In the genomic region with DNA sequence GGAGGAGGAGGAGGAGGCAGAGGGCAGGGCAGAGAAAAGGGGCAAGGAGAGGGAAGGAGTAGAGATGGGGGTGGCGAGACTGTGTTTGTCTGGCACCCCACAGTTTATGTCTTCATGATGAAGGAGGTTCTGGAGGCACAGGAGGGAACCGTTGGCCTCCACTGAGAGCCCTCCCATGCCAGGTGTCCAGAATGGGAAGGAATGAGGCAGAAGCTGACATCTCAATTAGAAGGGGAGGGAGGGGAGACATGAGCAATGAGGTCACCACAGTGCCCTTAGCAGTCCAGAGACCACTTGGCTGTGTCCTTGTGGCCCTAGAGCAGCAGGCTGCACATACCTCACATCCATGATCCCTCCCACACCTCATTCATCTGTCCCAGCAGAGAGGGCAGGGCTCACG, we compare ENCODE assay signal across 19 mouse cellular contexts. TPM values are rescaled to one million over a fixed set of nuclear protein-coding genes. Genes with fewer than 3 reads are reported as not detected.
A peak's percentile ranks its signal among the peaks of the same experiment; 100 is the strongest.
DNase-seq lines count a peak whose midpoint lies in the region; ATAC-seq lines count a peak whose summit lies in the region.
"Had no signal": no experiment of that assay in that cellular context is flagged by ENCODE, and none has a peak within 500 bp of the region (broad histone marks: within the 10 kb centered on the region; RNA-seq: fewer than 3 reads in every experiment).

No protein-coding gene starts in this region.

- H3K4me2 ChIP-seq in midbrain, embryonic 11.5 days: no peak overlapping the region
- H3K4me2 ChIP-seq in midbrain, embryonic 13.5 days (replicated peaks): no peak overlapping the region
- H3K4me2 ChIP-seq in midbrain, embryonic 14.5 days (ENCODE audit: low read length): no peak overlapping the region
- no peak overlapping the region for H3K4me2 ChIP-seq in midbrain, embryonic 16.5 days (ENCODE audit: low read length)

- ATAC-seq in midbrain, embryonic 11.5 days (ENCODE audit: low FRiP score): no peak
- no peak for ATAC-seq in midbrain, embryonic 13.5 days
- no peak for ATAC-seq in midbrain, embryonic 14.5 days (ENCODE audit: low FRiP score, low TSS enrichment)
- ATAC-seq in midbrain, embryonic 16.5 days: no peak
- ATAC-seq: activated CD4-positive, CD25-positive, alpha-beta regulatory T cell, adult 4 months; CD4-positive, CD25-positive, alpha-beta regulatory T cell, adult 4 months; Patski had no signal

- peaks cover 18% of the 10 kb centered on the region for H3K27me3 ChIP-seq in midbrain, embryonic 11.5 days (ENCODE audit: control insufficient read depth, insufficient read depth, low read length)
- H3K27me3 ChIP-seq in midbrain, embryonic 13.5 days: peaks cover 16% of the 10 kb centered on the region
- H3K27me3 ChIP-seq in midbrain, embryonic 14.5 days (ENCODE audit: control insufficient read depth, insufficient read depth, low read length): 0 out of 2 replicates have a peak, but pooled peaks cover 10% of the 10 kb centered on the region
- H3K27me3 ChIP-seq in midbrain, embryonic 16.5 days (ENCODE audit: control insufficient read depth, insufficient read depth, low read depth, low read length): no peaks in the 10 kb centered on the region

- peak; percentile 67 to 68 for DNase-seq in cerebellum, postnatal 10 days
- DNase-seq in cerebellum, adult 11-12 months: no peak
- peak; percentile 58 to 68 for DNase-seq in cerebellum, postnatal 14 days
- DNase-seq in cerebellum, postnatal 4 days (ENCODE audit: low spot score in 2 of 2): no peak
- peak; percentile 75 for DNase-seq in midbrain, embryonic 11.5 days (ENCODE audit: low spot score, missing footprints)
- DNase-seq in midbrain, embryonic 14.5 days: no peak
- DNase-seq: adrenal gland, adult 2 months; adrenal gland, adult 8-10 months; adrenal gland, postnatal 25 days; B cell, adult 2 months; cerebellum, adult 11 months; cerebellum, adult 18-20 months had no signal

- H3K4me1 ChIP-seq in midbrain, embryonic 11.5 days (ENCODE audit: control insufficient read depth, insufficient read depth, low read length): peaks cover 9% of the 10 kb centered on the region
- peaks cover 38% of the 10 kb centered on the region for H3K4me1 ChIP-seq in midbrain, embryonic 13.5 days (replicated peaks)
- peaks cover 22% of the 10 kb centered on the region; the same call in 1 of the 2 replicates for H3K4me1 ChIP-seq in midbrain, embryonic 14.5 days (ENCODE audit: control insufficient read depth, insufficient read depth, low read length)
- H3K4me1 ChIP-seq in midbrain, embryonic 16.5 days (ENCODE audit: control insufficient read depth, insufficient read depth, low read length): peaks cover 14% of the 10 kb centered on the region

- no peak overlapping the region for H3K27ac ChIP-seq in midbrain, embryonic 11.5 days (ENCODE audit: low read depth, low read length)
- no peak overlapping the region for H3K27ac ChIP-seq in midbrain, embryonic 13.5 days
- 0 out of 2 replicates have a peak overlapping the region, but pooled peaks have one; percentile 20 for H3K27ac ChIP-seq in midbrain, embryonic 14.5 days (replicated peaks; ENCODE audit: low read depth, low read length)
- no peak overlapping the region for H3K27ac ChIP-seq in midbrain, embryonic 16.5 days (ENCODE audit: low read length)

- no peak overlapping the region for H3K9ac ChIP-seq in midbrain, embryonic 11.5 days (ENCODE audit: low read length)
- no peak overlapping the region for H3K9ac ChIP-seq in midbrain, embryonic 13.5 days (replicated peaks)
- H3K9ac ChIP-seq in midbrain, embryonic 14.5 days (replicated peaks; ENCODE audit: low read length): no peak overlapping the region
- H3K9ac ChIP-seq in midbrain, embryonic 16.5 days (ENCODE audit: low read depth, low read length): no peak overlapping the region

- H3K36me3 ChIP-seq in midbrain, embryonic 11.5 days (ENCODE audit: control insufficient read depth, insufficient read depth, low read length): no peaks in the 10 kb centered on the region
- no peaks in the 10 kb centered on the region for H3K36me3 ChIP-seq in midbrain, embryonic 13.5 days
- no peaks in the 10 kb centered on the region for H3K36me3 ChIP-seq in midbrain, embryonic 14.5 days (ENCODE audit: control insufficient read depth, insufficient read depth, low read length)
- no peaks in the 10 kb centered on the region for H3K36me3 ChIP-seq in midbrain, embryonic 16.5 days (ENCODE audit: control insufficient read depth, insufficient read depth, low read length)
- H3K36me3 ChIP-seq: G1E had no signal

- WGBS in midbrain, embryonic 11.5 days: 58% methylated on average over 3 of the region's 3 CpGs
- WGBS in midbrain, embryonic 13.5 days: 43% methylated on average over 3 of the region's 3 CpGs
- 25% methylated on average over 3 of the region's 3 CpGs for WGBS in midbrain, embryonic 14.5 days
- WGBS in midbrain, embryonic 16.5 days: 34% methylated on average over 3 of the region's 3 CpGs

- H3K9me3 ChIP-seq in midbrain, embryonic 11.5 days (ENCODE audit: control insufficient read depth, low read length): no peaks in the 10 kb centered on the region
- no peaks in the 10 kb centered on the region for H3K9me3 ChIP-seq in midbrain, embryonic 13.5 days
- no peaks in the 10 kb centered on the region for H3K9me3 ChIP-seq in midbrain, embryonic 14.5 days (ENCODE audit: control insufficient read depth, low read length)
- H3K9me3 ChIP-seq in midbrain, embryonic 16.5 days (replicated peaks; ENCODE audit: control insufficient read depth, low read length, poor library complexity, severe bottlenecking): no peaks in the 10 kb centered on the region
- H3K9me3 ChIP-seq: G1E had no signal

- H3K4me3 ChIP-seq in midbrain, embryonic 11.5 days (ENCODE audit: low read depth, low read length): no peak overlapping the region
- H3K4me3 ChIP-seq in midbrain, embryonic 13.5 days (replicated peaks): no peak overlapping the region
- H3K4me3 ChIP-seq in midbrain, embryonic 14.5 days (replicated peaks; ENCODE audit: low read depth, low read length): no peak overlapping the region
- no peak overlapping the region for H3K4me3 ChIP-seq in midbrain, embryonic 16.5 days (ENCODE audit: low read depth, low read length)

RNA-seq across cellular contexts. Expression of gene Zdhhc22, which starts 4.5 kb away (rescaled TPM):
- polyA plus RNA-seq in midbrain, embryonic 11.5 days (2014; fragmentation: Nextera tagmentation; extraction: Ambion mirVana): 0.41 and 0.51 TPM in 2 replicates
- 6.0 and 7.1 TPM in 2 replicates for polyA plus RNA-seq in midbrain, embryonic 13.5 days (2015; fragmentation: Nextera tagmentation; extraction: Ambion mirVana)
- 9.0 and 10.7 TPM in 2 replicates for polyA plus RNA-seq in midbrain, embryonic 14.5 days (2014; fragmentation: Nextera tagmentation; extraction: Ambion mirVana)
- polyA plus RNA-seq in midbrain, embryonic 16.5 days (2015; fragmentation: Nextera tagmentation; extraction: Ambion mirVana): 24.4 and 28.1 TPM in 2 replicates
- polyA plus RNA-seq: C2C12, G1E, Patski had no signal

RNA-seq across cellular contexts. Expression of gene Tmem63c, which starts 26.4 kb away (rescaled TPM):
- polyA plus RNA-seq in midbrain, embryonic 11.5 days (2014; fragmentation: Nextera tagmentation; extraction: Ambion mirVana): 0.64 and 0.77 TPM in 2 replicates
- polyA plus RNA-seq in midbrain, embryonic 13.5 days (2015; fragmentation: Nextera tagmentation; extraction: Ambion mirVana): 3.7 and 4.3 TPM in 2 replicates
- polyA plus RNA-seq in midbrain, embryonic 14.5 days (2014; fragmentation: Nextera tagmentation; extraction: Ambion mirVana): 9.1 and 13.5 TPM in 2 replicates
- 12.9 and 13.7 TPM in 2 replicates for polyA plus RNA-seq in midbrain, embryonic 16.5 days (2015; fragmentation: Nextera tagmentation; extraction: Ambion mirVana)
- polyA plus RNA-seq: C2C12, G1E, Patski had no signal

RNA-seq across cellular contexts. Expression of gene Cipc, which starts 47.9 kb away (rescaled TPM):
- 37.9 and 38.4 TPM in 2 replicates for polyA plus RNA-seq in midbrain, embryonic 11.5 days (2014; fragmentation: Nextera tagmentation; extraction: Ambion mirVana)
- polyA plus RNA-seq in midbrain, embryonic 13.5 days (2015; fragmentation: Nextera tagmentation; extraction: Ambion mirVana): 49.8 and 51.2 TPM in 2 replicates
- polyA plus RNA-seq in midbrain, embryonic 14.5 days (2014; fragmentation: Nextera tagmentation; extraction: Ambion mirVana): 42.5 and 61.0 TPM in 2 replicates
- 56.6 and 57.8 TPM in 2 replicates for polyA plus RNA-seq in midbrain, embryonic 16.5 days (2015; fragmentation: Nextera tagmentation; extraction: Ambion mirVana)

Comparison
In these comparisons a context has a peak if more than half of its experiments do, and no peak if none do; other contexts are left out.
1. DNase-seq: peak in cerebellum, postnatal 10 days (2 of 2), cerebellum, postnatal 14 days (2 of 2) and midbrain, embryonic 11.5 days (single experiment); none in cerebellum, adult 11-12 months (single experiment), cerebellum, postnatal 4 days (0 of 2) and midbrain, embryonic 14.5 days (single experiment).